Mouse (Mus musculus) G1E (cell line): Measurements from ENCODE around the gene Slc2a4.

ENCODE experiments used
- CTCF ChIP-seq: IDR thresholded peaks from 2 replicates; pipeline ENCODE4 v1.5.1; 2012; ENCODE audit warnings: low read depth, low read length, inconsistent platforms, mixed read lengths
- GATA1 ChIP-seq: IDR thresholded peaks from 2 replicates; pipeline ENCODE4 v1.6.1; 2012; ENCODE audit warnings: borderline replicate concordance, low read length, inconsistent platforms, mixed read lengths
- GATA2 ChIP-seq: IDR thresholded peaks from 2 replicates; pipeline ENCODE4 v1.6.1; 2012; ENCODE audit warnings: low read depth, low read length, inconsistent platforms, borderline replicate concordance
- TAL1 ChIP-seq: conservative IDR thresholded peaks from 2 replicates; pipeline ENCODE4 v1.6.1; 2012; ENCODE audit warnings: low read depth, low read length, inconsistent platforms, mixed read lengths

GRCm38 (mm10) chr11:69922012-69922756 is 25.8 kb downstream of the Slc2a4 start:
- TF ChIP-seq CTCF: no peak
- no peak for TF ChIP-seq GATA1
- no peak for TF ChIP-seq TAL1
- TF ChIP-seq GATA2: no peak
